11 mouse cellular contexts compared by ENCODE assay signal in the genomic region with DNA sequence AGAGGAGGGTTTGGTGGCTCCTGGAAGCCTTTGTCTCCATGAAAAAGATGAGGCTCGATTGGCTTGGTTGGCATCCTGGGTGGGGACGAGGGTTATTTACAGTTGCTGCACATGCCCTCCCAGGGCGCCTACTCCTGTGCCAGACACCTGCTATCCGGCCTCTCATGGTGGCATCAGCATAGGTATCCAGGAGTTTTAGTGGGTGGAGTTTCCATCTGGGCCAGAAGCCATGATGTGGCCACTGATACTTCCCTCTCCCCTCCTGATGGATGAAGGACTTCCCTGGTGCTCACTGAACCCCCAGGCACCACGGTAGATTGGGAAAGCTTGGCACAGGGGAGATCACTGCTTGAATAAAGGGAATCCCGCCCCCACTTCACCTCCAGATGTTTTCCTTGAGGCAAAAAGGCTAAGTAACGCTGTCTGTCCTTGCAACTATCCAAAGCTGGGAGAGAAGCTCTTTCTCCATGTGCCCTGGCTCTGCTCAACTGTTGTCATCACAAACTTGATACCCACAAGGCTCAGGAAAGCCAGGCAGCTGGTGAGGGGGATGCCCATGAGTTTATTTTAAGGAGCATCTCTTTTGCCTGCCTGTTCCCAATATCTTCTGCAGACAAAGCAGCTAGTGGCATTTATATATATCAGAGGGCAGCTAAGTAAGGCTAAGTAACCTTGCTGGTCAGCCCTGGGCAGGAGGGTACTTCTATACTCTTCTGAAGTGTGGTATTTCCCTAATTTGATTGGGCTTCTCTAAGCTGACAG. TPM values are rescaled to one million over a fixed set of nuclear protein-coding genes. Genes with fewer than 3 reads are reported as not detected.
A peak's percentile ranks its signal among the peaks of the same experiment; 100 is the strongest.
DNase-seq lines count a peak whose midpoint lies in the region; ATAC-seq and TF ChIP-seq lines count a peak whose summit lies in the region.
"Had no signal": no experiment of that assay in that cellular context is flagged by ENCODE, and none has a peak within 500 bp of the region (broad histone marks: within the 10 kb centered on the region; RNA-seq: fewer than 3 reads in every experiment).

No protein-coding gene starts in this region.

- no peak overlapping the region for H3K9ac ChIP-seq in hindbrain, embryonic 14.5 days

- no peak overlapping the region for H3K4me2 ChIP-seq in hindbrain, embryonic 14.5 days (replicated peaks)

- 0 out of 2 replicates have a peak, but pooled peaks cover 8% of the 10 kb centered on the region for H3K4me1 ChIP-seq in hindbrain, embryonic 14.5 days (replicated peaks; ENCODE audit: control insufficient read depth, insufficient read depth, low read length)

- no peak for TF ChIP-seq CTCF in gastrocnemius, adult 2 months (IDR thresholded peaks at IDR 0.05)

- no peaks in the 10 kb centered on the region for H3K9me3 ChIP-seq in hindbrain, embryonic 14.5 days (ENCODE audit: control insufficient read depth, low read length)
- H3K9me3 ChIP-seq: midbrain, embryonic 10.5 days had no signal

- intact Hi-C loops in gastrocnemius, adult 2 months (cut with DNase I) = loop anchor here (2.0 kb wide), 1 partner anchor 20 kb away; a partner anchor contains a TSS
- intact Hi-C loops in gastrocnemius, postnatal 36 days (cut with DNase I) = loop anchor here (1.0 kb wide), 1 partner anchor 21 kb away; a partner anchor contains a TSS
- intact Hi-C loops in left cerebral cortex, postnatal 25 days (cut with DNase I) = loop anchor here (1.0 to 5.0 kb wide), 2 partner anchors 80 to 149 kb away; a partner anchor contains a TSS

- peak overlapping the region; percentile 73 for H3K4me3 ChIP-seq in gastrocnemius, adult 2 months
- no peak overlapping the region for H3K4me3 ChIP-seq in hindbrain, embryonic 14.5 days (replicated peaks; ENCODE audit: low read length)
- H3K4me3 ChIP-seq: midbrain, embryonic 10.5 days had no signal

- H3K27ac ChIP-seq in gastrocnemius, adult 2 months = peak overlapping the region; percentile 86
- peak overlapping the region; percentile 41; the same call in 1 of the 2 replicates for H3K27ac ChIP-seq in hindbrain, embryonic 14.5 days
- H3K27ac ChIP-seq: kidney, postnatal 0 days had no signal

- no peak for ATAC-seq in hindbrain, embryonic 14.5 days (ENCODE audit: low FRiP score)
- ATAC-seq in erythroid progenitor cell, adult 5-6 weeks (replicated peaks; ENCODE audit: low FRiP score, poor library complexity, severe bottlenecking) = no peak
- ATAC-seq: CD4-positive, CD25-positive, alpha-beta regulatory T cell, adult 4 months had no signal

- no peaks in the 10 kb centered on the region for H3K27me3 ChIP-seq in hindbrain, embryonic 14.5 days (ENCODE audit: control insufficient read depth, insufficient read depth, low read length)

- 66% methylated on average over 7 of the region's 7 CpGs for WGBS in hindbrain, embryonic 14.5 days

- peak; percentile 84 for DNase-seq in gastrocnemius, adult 2 months
- DNase-seq in gastrocnemius, postnatal 36 days = no peak
- peak; percentile 68 for DNase-seq in cerebellum, adult 9-11 months
- DNase-seq in hindbrain, embryonic 14.5 days (ENCODE audit: low spot score) = no peak
- peak; percentile 68 to 95 for DNase-seq in left cerebral cortex, postnatal 25 days (ENCODE audit: low spot score in 2 of 2)
- DNase-seq in embryo, embryonic 10 days (ENCODE audit: low spot score) = no peak
- DNase-seq in thymus, postnatal 25 days = no peak

- H3K36me3 ChIP-seq in hindbrain, embryonic 14.5 days (replicated peaks; ENCODE audit: control insufficient read depth, insufficient read depth) = peaks cover 8% of the 10 kb centered on the region; the same call in 1 of the 2 replicates

RNA-seq across cellular contexts. Expression of a gene that starts 20.2 kb away (rescaled TPM):
- 100 to 1,000 TPM; 234 to 341 TPM for total RNA-seq in gastrocnemius, adult 2 months (2021)
- 100 to 1,000 TPM; 212 to 260 TPM for total RNA-seq in gastrocnemius, postnatal 36 days (2021)
- polyA plus RNA-seq in hindbrain, embryonic 14.5 days (2014; fragmentation: Nextera tagmentation; extraction: Ambion mirVana) = 4.7 and 5.6 TPM in 2 replicates
- total RNA-seq in left cerebral cortex, postnatal 25 days (2021) = 10 to 100 TPM; 11.7 to 12.5 TPM
- total RNA-seq in erythroid progenitor cell, adult 5-6 weeks (2015; ENCODE audit: low replicate concordance) = not detected in 2 replicates
- not detected in 2 replicates for total RNA-seq in erythroid progenitor cell, adult 5-6 weeks (2017; ENCODE audit: low replicate concordance)
- polyA plus RNA-seq: CD4-positive, CD25-positive, alpha-beta regulatory T cell, adult 4 months had no signal

Comparison
In these comparisons a context has a peak if more than half of its experiments do, and no peak if none do; other contexts are left out.
1. DNase-seq: peak in gastrocnemius, adult 2 months (single experiment), cerebellum, adult 9-11 months (single experiment) and left cerebral cortex, postnatal 25 days (2 of 2); none in gastrocnemius, postnatal 36 days (0 of 2), hindbrain, embryonic 14.5 days (single experiment), embryo, embryonic 10 days (single experiment) and thymus, postnatal 25 days (single experiment).
2. RNA of a gene that starts 20.2 kb away (total RNA-seq): 234 to 341 TPM in gastrocnemius, adult 2 months and 212 to 260 TPM in gastrocnemius, postnatal 36 days; 11.7 to 12.5 TPM in left cerebral cortex, postnatal 25 days and not detected in erythroid progenitor cell, adult 5-6 weeks; every median in the first group is over 10 times any median in the second.